Mouse (Mus musculus): ENCODE measurements around the gene Lgals1.
A peak's percentile ranks its signal among the peaks of the same experiment; 100 is the strongest.

The Lgals1 gene

DNA sequence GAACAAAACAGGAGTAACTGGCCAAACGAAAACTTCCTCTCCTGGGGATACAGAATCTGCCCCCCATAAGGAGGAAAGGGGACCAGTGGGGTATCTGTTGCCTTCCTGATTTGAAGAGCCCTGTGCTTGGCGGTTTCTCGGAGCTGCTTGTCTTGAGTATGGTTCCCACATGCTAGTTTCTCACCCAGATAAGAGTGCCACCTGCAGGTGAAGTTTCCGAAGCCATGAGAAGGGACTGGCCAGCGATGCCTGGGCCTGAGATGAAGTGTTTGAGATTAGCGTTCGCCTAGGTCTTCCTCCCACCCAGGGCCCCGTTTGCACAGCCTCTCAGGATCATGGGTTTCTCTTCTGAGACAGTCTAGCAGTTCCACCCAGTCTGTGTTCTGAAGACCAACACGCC lies 14.5 kb upstream of the Lgals1 start:
- no peak for DNase-seq (ENCODE audit: low spot score)

DNA sequence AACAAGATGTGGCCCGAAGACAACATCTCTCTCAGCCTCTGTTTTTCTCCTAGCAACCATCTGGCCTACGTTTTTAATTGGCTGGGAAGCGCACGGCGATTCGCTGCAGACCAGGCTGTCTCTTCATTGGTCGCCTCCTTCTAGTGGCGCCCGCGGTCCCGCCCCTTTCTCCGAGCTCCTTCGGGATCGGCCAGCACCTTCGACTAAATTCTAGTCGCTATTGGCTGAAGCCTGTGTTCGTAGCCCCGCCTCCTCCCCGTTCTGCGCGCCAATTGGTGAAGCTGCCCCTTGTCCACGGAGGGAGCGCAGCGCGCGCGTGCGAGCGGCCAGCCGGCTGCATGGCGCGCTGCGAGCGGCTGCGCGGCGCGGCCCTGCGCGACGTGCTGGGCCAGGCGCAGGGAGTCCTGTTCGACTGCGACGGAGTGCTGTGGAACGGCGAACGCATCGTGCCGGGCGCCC lies 12.9 kb upstream of the Lgals1 start, which contains the start of gene Pdxp:
Pdxp (plus strand) TSS at position 288 of the 459 bp plus-strand sequence.
- DNase-seq (ENCODE audit: low spot score) = peak; percentile 96

DNA sequence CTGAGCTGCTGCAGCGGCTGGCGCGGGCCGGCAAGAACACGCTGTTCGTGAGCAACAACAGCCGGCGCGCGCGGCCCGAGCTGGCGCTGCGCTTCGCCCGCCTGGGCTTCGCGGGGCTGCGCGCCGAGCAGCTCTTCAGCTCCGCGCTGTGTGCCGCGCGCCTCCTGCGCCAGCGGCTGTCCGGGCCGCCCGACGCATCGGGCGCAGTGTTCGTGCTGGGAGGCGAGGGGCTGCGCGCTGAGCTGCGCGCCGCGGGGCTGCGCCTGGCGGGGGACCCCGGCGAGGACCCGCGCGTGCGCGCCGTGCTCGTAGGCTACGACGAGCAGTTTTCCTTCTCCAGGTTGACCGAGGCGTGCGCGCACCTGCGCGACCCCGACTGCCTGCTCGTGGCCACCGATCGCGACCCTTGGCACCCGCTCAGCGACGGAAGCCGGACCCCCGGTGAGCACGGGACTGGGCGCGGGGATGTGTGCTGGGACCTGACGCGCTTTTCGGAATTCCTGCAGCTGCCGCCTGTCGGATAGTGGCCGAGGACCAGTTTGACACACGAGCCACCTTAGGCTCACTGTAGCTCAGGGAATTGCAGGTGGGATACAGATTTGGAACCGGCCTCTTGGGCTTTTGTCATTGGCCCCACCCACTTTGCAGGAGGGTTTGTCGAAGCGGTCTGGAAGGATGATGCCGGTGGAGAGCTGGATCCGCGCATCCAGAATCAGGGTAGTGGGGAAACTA lies 12.3 kb upstream of the Lgals1 start:
- DNase-seq (ENCODE audit: low spot score) = no peak

DNA sequence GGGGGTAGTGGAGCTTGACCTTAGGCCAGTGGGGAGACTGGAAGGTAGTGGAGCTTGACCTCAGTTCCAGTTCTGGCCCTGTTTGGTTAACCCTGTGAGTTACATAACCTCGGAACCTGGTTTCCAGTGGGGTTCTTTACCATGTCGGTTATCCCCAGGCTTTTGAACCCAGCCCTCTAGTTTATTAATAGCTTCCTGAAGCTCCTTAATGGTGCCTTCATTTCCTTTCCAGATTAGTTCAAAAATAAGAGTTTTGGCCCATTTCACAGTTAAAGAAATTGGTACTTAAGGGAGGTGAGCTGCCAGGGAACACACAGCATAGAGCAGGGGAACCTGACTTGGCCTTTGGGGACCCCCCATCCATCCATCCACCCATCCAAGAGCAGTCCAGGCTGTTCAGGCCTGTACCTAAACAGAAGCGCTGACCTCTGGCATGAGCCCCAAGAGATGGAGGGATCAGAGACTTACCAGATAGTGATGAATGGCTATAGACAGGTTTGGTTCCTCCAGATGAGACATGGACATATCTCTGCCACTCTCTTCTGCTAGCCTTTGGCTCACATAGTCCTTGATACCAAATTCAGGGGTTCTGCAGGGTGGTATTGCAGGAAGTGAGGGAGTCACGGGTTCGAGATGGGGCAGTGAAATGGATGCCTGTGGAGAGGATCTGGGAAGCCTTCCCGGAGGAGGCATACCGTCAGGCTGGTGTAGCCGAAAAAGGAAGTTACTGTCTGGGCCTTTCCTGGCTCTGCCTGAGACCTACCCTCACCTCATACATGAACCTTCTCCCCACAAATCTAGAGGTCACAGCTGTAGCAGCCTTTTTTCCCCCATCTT lies 11.5 kb upstream of the Lgals1 start:
- DNase-seq (ENCODE audit: low spot score) = no peak

DNA sequence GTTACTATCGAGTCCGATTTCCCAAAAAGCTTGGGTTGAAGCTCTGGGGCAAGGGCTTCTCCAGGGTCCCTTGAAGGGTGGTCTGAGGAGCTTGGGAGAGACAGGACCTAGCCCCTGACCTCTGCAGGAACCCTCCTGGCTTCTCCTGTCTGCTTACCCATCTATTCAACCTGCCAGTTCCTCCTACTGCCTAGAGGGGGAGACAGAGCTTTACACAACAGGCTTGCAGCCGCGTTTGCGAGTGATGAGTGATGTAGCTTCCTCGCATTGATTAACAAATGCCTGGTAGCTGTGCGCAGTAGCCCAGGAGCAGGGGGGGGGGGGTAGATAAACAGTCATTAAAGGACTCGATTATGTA lies 10.9 kb upstream of the Lgals1 start:
- DNase-seq (ENCODE audit: low spot score) = peak; percentile 78

DNA sequence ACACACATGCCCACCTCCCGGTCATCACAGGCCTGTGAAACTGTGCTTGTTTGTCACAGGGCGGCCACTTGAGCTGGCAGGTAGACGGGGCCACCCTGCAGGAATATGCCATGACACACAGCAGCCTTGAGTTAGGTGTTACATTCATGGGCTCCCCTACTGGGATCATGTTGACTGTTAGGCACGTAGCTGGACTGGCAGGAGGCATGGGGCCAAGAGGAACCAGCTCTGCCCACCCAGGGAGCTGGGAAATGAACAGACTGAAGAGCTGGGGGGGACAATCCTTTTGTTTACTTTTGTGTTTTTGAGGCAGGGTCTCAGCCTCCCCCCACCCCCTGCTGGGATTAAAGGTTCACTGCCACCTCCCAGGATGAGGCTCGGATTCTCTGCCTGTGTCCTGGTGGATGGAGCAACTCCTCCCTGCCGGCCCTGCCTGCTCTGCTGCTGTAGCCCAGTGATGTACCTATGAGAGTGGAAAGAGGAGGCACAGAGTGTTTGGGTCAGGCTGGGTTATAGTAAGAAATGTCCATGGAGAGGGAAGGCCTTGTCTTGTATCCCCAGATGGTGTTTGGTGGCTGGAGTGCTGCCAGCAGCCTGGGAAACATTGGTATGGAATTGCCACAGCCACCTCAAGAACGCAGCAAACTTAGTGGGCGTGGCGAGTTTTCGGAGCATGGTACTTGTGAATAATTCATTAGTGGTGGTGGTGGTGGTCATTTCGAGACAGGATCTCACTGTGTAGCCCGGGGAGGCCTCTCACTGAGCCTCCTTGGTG lies 10.3 kb upstream of the Lgals1 start:
- DNase-seq (ENCODE audit: low spot score) = no peak

DNA sequence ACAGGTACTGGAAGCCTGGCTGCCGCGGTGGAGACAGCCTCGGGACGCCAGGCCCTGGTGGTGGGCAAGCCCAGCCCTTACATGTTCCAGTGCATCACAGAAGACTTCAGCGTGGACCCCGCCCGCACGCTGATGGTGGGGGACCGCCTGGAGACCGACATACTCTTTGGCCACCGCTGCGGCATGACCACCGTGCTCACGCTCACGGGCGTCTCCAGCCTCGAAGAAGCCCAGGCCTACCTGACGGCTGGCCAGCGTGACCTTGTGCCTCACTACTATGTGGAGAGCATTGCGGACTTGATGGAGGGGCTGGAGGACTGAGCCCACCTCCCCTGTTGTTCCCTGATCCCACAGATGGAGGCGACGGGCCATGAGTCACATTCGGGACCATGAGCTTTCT lies 8.4 kb upstream of the Lgals1 start:
- DNase-seq (ENCODE audit: low spot score) = no peak

DNA sequence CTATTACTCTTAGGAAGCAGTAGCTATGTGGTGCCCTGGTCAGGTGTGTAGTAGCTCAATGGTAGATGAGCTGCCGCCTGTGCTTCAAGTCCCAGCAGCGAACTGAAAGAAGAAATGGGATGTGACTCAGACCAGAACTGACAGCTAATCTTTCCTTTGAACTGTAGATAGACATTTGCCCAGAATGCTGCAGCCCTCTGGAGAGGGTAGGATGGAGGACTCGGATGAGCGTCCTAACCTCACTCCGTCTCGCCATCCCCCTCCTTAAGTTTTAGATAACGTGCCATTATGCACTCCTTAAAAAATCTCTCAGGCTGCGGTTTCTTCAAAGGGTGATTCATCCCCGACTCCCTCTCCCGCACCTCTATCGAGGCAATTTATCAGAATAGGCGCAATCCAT lies 6.6 kb upstream of the Lgals1 start:
- no peak for DNase-seq (ENCODE audit: low spot score)

DNA sequence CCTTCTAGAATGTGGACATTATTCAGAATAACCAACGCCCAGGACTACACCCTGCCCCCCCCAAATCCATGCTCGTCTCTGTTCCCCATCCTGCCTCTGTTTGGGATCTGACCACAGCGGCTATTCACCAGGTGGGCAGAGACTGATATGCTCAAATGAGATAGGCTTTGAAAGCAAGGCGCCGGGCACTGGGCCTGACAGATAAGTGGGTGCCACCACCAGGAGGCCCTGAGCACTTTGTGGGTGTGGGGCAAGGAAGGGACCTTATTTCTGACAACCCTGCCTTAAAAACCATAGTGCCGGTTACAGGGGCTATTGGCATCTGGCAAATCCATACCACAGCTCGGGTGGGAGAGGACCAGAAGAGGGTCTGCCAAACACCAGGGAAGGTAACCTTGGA lies 3.8 kb upstream of the Lgals1 start:
- DNase-seq (ENCODE audit: low spot score) = peak; percentile 89

DNA sequence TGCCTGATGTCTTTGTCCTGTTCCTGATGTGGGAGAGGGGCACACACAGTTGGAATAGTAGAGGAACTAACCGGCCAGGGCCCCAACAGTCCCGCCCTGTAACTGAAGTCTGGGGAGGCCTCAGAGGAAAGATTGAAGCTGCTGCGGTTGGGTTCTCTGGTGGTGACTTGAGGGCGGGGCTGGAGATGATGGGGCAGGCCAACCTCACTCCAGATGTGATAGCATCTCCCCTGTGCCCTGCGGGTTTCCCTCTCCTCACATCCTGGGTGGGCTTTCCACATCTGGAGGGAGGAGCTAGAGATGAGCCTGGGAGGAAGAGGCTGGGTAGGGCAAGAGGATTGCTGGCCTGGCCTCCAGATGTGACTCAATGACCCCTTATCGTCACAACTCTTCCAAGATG lies 2.9 kb upstream of the Lgals1 start:
- DNase-seq (ENCODE audit: low spot score) = peak; percentile 82

DNA sequence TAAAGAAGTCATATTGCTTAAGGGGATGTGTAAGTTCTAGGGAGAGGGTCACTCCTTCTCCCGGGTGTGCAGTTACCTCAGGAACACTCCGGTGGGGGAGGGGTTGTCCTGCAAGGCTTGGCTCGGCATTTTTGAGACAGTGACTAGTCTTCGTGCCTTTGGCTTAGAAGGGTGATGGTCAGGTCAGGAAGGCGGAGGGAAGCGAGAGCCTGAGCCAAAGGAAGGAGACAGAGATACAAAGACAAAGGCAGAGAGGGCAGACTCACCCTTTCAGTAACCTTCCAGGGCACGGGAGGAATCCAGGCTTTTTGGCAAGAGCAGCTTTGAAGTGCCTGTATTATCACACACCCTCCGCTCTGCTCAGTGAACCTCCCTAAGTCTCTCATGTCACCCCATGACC lies 1.4 kb upstream of the Lgals1 start:
- DNase-seq (ENCODE audit: low spot score) = no peak

DNA sequence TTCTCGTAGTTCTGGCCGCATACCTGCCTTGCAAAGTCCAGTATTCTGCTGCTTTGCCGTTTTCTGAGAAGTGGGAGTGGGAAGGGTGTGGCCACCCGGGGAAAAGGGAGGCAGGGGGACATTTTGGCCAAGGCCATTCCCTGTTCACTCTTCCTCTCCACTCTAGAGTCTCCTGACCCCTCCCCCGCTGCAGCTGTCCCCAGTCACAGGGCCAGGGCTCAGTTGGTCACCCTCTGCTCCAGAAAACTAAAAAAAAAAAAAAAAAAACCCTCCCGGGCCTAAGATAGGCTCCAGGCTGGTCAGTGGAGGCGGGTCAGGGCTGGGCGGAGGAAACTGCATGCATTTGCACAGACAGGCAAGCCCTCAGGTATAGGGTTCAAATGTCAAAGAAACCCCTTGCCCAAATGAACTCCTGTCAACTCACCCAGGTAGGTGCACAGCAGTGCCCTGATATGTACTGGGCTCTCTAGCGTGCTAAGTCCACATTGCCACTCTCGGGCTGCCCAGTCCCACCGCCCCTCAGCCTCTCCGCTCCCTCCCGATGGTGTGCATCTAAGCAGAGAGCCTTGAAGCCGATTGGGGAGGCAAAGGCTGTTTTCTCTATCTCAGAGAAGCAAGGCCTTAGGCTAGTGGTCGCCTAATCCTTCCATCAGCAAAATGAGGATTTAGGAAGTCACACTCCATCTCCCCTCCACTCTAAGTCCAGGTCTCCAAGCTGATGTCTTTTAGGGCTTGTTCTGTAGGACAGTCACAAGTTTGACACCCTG lies 679 bp downstream of the Lgals1 start:
- no peak for DNase-seq (ENCODE audit: low spot score)

DNA sequence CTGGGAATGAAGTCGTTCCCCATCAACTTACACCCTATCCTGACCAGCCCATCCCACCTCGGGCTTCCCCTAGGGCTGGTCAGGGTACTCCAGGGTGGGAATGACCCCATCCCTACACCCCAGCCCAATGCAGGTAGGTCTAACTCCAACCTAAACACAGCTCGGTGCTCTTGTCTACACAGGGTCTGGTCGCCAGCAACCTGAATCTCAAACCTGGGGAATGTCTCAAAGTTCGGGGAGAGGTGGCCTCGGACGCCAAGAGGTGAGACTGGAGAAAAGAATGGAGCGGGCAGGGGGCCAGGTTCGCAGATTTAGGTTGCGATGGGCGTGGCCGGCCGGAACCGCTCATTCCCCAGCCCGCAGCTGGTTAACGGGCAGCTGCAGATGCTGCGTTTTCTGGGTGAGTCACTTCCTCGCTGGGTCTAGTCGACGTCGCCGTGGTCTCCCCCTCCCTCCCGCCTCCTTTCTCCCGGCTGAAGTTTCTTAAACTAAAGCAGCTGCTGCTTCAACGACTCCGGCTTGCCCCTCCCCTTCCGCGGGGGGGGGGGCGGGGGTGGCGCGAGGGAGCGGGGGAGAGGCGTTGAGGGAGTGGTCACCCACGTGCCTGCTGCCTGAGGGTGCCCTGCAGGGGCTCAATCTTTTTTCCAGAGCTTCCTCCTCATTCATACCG lies 1.4 kb downstream of the Lgals1 start:
- no peak for DNase-seq (ENCODE audit: low spot score)

DNA sequence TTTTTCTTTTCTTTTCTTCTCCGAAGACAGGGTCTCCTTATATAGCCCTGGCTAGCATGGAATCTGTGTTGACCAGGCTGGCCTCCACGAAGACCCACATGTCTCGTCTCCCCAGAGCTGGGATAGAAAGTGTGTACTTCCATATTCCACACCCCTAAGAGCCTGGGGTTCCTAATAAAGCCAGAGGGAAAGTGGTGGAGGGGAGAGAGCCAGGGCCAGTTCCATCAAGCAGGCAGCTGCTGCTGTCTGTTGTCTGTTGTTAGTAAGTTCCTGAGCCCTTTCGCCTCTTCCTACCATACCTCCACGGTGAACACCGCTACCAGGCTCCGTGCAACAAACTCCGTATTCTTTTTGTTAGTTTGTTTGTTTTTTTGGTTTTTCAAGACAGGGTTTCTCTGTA lies 2.0 kb downstream of the Lgals1 start:
- DNase-seq (ENCODE audit: low spot score) = no peak

DNA sequence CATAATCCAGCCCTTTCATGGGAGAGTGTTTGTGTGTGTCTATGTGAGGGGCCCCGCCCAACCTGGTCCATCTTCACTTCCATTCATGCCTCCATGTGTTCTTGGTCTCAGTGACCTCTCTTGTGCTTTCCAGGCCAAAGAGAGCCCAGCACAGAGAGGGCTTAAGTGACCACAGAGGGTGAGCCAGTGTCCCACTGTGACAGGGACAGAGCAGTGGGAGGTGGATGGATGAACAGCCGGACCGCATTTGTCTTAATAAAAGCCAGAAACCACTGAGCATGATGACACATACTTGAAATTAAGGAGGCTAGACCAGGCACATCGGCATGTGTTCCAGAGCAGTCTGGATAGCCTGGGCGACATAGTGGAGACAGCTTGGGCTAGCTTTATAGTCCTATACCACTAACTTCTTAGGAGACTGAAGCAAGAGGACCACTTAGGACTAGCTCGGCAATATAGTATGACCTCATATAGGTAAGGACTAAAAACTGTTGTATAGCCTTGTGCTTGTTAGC lies 3.7 kb downstream of the Lgals1 start:
- DNase-seq (ENCODE audit: low spot score) = no peak

DNA sequence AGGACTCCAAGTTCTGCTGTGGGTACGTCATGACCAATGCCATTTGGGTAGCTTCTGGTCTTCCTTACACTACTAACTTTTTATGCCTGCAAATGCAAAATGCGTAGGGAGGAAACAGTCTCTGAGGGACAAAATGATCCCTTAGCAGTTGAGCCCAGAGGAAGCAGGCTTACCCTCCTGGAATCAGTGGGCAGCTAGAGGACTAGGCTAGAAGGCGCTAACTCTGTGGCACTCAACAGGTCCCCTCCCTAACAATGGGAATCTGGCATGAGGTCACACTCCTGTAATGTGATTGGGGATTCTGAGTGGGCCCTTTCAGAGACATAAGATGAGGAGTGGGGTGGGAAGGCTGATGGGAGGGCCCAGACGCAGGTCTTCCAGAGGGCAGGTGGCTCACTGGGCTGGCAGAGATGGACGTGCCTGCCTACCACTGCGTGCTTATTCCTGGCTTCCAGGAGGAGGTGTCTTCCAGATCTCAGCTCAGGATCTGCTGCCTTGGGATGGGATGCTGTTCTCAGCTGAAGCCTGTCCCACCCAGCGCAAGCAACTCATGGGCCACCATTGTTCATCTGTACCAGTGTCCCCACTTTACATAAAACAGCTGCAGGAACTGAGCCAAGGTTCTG lies 4.4 kb downstream of the Lgals1 start:
- DNase-seq (ENCODE audit: low spot score) = no peak

DNA sequence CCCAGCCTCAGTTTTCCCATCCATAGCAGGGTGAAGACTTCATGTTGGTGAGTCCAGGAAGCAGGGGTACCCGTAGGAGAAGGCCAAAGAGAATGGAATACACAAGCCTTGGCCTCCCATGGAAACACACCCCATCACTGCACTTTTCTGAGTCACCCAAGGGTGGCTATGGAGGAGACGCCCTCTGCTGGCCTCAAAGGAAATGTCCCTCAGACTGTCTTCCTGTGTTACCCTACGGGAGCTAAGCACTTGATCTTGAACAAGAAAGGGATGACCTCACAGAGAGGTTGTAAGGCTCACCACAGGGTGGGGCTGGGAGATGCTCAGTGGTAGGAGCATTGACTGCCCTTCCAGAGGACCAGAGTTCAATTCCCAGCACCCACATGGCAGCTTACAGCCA lies 5.1 kb downstream of the Lgals1 start:
- peak; percentile 81 for DNase-seq (ENCODE audit: low spot score)

DNA sequence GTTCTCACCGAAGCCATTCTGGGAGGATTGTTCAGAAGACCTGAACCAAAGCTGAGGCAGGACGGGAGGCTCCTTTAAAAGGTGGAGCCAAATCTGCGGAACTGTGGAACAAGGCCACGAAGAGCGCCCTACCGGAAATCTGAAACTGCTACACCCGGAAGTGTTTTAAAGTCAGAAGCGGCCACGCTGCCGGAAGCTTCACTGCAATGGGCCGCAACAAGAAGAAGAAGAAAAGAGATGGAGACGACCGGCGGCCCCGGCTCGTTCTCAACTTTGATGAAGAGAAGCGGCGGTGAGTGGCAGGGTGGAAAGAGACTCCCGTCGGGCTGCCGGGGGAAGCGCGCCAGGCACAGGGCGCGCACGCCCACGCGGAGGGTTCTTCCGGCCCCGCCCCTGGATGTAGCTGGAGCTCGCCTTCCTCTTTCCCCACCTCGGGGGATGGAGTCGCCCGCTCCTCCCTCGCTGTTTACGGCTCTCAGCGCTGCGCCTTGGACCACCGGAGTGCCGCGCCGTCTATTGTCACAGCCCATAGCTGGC lies 8.3 kb downstream of the Lgals1 start, which contains the start of gene Nol12:
Nol12 (plus strand) TSS at position 150 of the 537 bp plus-strand sequence.
- DNase-seq (ENCODE audit: low spot score) = peak; percentile 85

DNA sequence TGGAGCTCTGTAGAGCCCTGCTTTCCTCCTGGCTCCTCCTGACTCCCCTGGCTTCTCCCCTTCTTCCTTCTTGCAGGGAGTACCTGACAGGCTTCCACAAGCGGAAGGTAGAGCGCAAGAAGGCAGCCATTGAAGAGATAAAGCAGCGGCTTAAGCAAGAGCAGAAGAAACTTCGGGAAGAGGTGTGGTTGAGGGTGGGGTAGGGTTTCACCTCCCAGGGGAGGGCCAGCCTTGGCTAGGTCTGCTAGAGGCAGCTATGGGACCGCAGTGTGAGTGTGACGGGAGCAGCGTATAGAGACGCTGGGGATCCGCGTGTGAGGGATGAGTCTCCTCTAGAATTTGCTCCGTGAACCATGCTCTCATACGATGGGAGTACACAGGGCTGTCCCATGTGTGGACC lies 9.9 kb downstream of the Lgals1 start:
- no peak for DNase-seq (ENCODE audit: low spot score)

DNA sequence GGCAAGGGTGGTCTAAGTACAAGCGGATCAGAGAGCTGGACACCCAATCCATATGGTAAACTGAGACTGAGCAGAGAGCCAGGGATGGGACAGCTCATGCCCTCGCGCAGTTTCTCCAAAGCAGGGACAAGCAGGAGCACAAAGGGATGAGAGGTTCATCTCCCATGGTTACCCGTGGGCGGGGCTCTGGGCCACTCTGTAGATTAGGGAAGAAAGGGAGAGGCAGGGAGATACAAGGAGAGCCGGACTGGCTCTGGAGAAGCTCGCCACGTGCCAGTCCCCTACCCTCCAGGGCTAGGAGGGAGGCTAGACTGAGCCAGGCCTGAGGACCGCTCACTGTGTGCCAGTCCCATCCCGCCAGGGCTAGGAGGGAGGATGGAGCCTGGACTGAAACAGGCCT lies 10.8 kb downstream of the Lgals1 start:
- DNase-seq (ENCODE audit: low spot score) = no peak
